Mouse (Mus musculus): ENCODE measurements around the gene Vmn1r55. TPM values are rescaled to one million over a fixed set of nuclear protein-coding genes. Genes with fewer than 3 reads are reported as not detected.

Vmn1r55 gene
- total and polyA plus RNA-seq, 3 experiments = not detected

- Histone ChIP-seq H3K4me1 (ENCODE audit: control insufficient read depth in 1 of 2, insufficient read depth in 2 of 2, low read length in 2 of 2) (no peaks in the 10 kb centered on the region), H3K27ac (ENCODE audit: control insufficient read depth, low read depth, low read length) (no peak overlapping the region), H3K36me3 (ENCODE audit: control insufficient read depth in 1 of 2, insufficient read depth in 2 of 2, low read length in 2 of 2) (no peaks in the 10 kb centered on the region), H3K9me3 (replicated peaks; ENCODE audit: insufficient read depth, low read length) (no peaks in the 10 kb centered on the region), H3K4me3 (ENCODE audit: control insufficient read depth in 1 of 2, insufficient read depth in 1 of 2, low read depth in 2 of 2, low read length in 2 of 2) (no peak overlapping the region), H3K79me2 (ENCODE audit: control insufficient read depth, insufficient read depth, low read length, poor library complexity) (no peaks in the 10 kb centered on the region), H3K9ac (ENCODE audit: control insufficient read depth, low read depth, low read length, poor library complexity, severe bottlenecking) (no peak overlapping the region), H3K27me3 (ENCODE audit: control insufficient read depth in 1 of 2, insufficient read depth in 2 of 2, low read length in 2 of 2) (no peaks in the 10 kb centered on the region)
- no peak for DNase-seq (ENCODE audit: low read depth, low spot score)
- TF ChIP-seq ETS1 (IDR thresholded peaks at IDR 0.05; ENCODE audit: low read depth, low read length) (no peak), POLR2AphosphoS5 (IDR thresholded peaks at IDR 0.05; ENCODE audit: borderline replicate concordance, low read depth, low read length) (no peak)
Observed at GRCm38 (mm10) chr7:5125078-5125477, 24.4 kb downstream of the Vmn1r55 start.

- Histone ChIP-seq H3K4me3 (ENCODE audit: control insufficient read depth in 1 of 2, insufficient read depth in 1 of 2, low read depth in 2 of 2, low read length in 2 of 2) (no peak within 1 kb of the TSS), H3K4me1 (ENCODE audit: control insufficient read depth in 1 of 2, insufficient read depth in 2 of 2, low read length in 2 of 2) (no peaks in the 10 kb centered on the region), H3K79me2 (ENCODE audit: control insufficient read depth, insufficient read depth, low read length, poor library complexity) (no peaks in the 10 kb centered on the region), H3K27me3 (ENCODE audit: control insufficient read depth in 1 of 2, insufficient read depth in 2 of 2, low read length in 2 of 2) (no peaks in the 10 kb centered on the region), H3K9ac (ENCODE audit: control insufficient read depth, low read depth, low read length, poor library complexity, severe bottlenecking) (no peak within 1 kb of the TSS), H3K36me3 (ENCODE audit: control insufficient read depth in 1 of 2, insufficient read depth in 2 of 2, low read length in 2 of 2) (no peaks in the 10 kb centered on the region), H3K9me3 (replicated peaks; ENCODE audit: insufficient read depth, low read length) (no peaks in the 10 kb centered on the region), H3K27ac (ENCODE audit: control insufficient read depth, low read depth, low read length) (no peak within 1 kb of the TSS)
- DNase-seq (ENCODE audit: low read depth, low spot score) = no peak
- TF ChIP-seq RCOR1 (IDR thresholded peaks at IDR 0.05; ENCODE audit: low read depth, low read length) = no peak
- TF ChIP-seq POLR2AphosphoS2 (IDR thresholded peaks at IDR 0.05; ENCODE audit: low read length) = no peak
- no peak for TF ChIP-seq GATA1 (IDR thresholded peaks at IDR 0.05; ENCODE audit: low read depth, low read length)
- TF ChIP-seq BHLHE40 (IDR thresholded peaks at IDR 0.05; ENCODE audit: borderline replicate concordance, low read depth, low read length) = no peak
- TF ChIP-seq SMC3 (IDR thresholded peaks at IDR 0.05; ENCODE audit: low read depth, low read length) = no peak
- no peak for TF ChIP-seq MAX (IDR thresholded peaks at IDR 0.05; ENCODE audit: low read length)
- no peak for TF ChIP-seq KAT2A (conservative IDR thresholded peaks at IDR 0.05; ENCODE audit: low read depth, low read length)
- TF ChIP-seq MYC (IDR thresholded peaks at IDR 0.05; ENCODE audit: low read depth, low read length) = no peak
- TF ChIP-seq TCF12 (IDR thresholded peaks at IDR 0.05; ENCODE audit: low read depth, low read length) = no peak
- no peak for TF ChIP-seq ZKSCAN1 (IDR thresholded peaks at IDR 0.05; ENCODE audit: low read depth, low read length)
- no peak for TF ChIP-seq ELF1 (IDR thresholded peaks at IDR 0.05; ENCODE audit: low read depth, low read length)
- no peak for TF ChIP-seq ZC3H11A (IDR thresholded peaks at IDR 0.05; ENCODE audit: low read depth, low read length)
- no peak for TF ChIP-seq MEF2A (IDR thresholded peaks at IDR 0.05; ENCODE audit: extremely low read depth, insufficient replicate concordance, low read depth, low read length, poor library complexity, severe bottlenecking)
- no peak for TF ChIP-seq CHD1 (IDR thresholded peaks at IDR 0.05; ENCODE audit: low read depth, low read length)
- no peak for TF ChIP-seq JUND (IDR thresholded peaks at IDR 0.05; ENCODE audit: low read depth, low read length)
- TF ChIP-seq E2F4 (IDR thresholded peaks at IDR 0.05; ENCODE audit: borderline replicate concordance, low read depth, low read length) = no peak
- TF ChIP-seq EP300 (IDR thresholded peaks at IDR 0.05; ENCODE audit: low read depth in 1 of 2, low read length in 2 of 2) = no peak
Observed at GRCm38 (mm10) chr7:5116850-5117249, 32.6 kb downstream of the Vmn1r55 start, which contains the start of gene Rfpl4. TSS of gene Rfpl4 (minus strand) at chr7:5116950.
